Mouse (Mus musculus): ENCODE measurements around the gene Ptbp3.
A peak's percentile ranks its signal among the peaks of the same experiment; 100 is the strongest.

Gene Ptbp3

DNA sequence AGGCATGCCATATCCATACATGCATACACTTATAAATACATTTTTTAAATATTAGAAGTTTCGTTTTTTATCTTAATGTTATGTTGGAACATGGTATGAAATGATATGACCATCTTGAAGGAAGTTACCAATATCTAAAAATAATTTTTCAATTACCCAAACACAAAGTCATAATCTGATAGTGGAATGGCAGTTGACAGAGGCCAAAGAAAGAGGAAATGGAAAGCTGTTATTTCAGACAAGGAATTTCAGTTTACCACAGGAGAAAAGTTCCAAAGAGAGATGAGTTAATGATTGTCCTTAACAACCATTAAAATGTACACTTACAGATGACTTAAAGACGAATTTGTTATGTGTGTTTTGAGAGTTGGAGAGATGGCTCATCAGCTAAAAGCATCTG lies 41.4 kb downstream of the Ptbp3 start:
- DNase-seq (ENCODE audit: low read depth in 2 of 2, low spot score in 2 of 2): no peak

DNA sequence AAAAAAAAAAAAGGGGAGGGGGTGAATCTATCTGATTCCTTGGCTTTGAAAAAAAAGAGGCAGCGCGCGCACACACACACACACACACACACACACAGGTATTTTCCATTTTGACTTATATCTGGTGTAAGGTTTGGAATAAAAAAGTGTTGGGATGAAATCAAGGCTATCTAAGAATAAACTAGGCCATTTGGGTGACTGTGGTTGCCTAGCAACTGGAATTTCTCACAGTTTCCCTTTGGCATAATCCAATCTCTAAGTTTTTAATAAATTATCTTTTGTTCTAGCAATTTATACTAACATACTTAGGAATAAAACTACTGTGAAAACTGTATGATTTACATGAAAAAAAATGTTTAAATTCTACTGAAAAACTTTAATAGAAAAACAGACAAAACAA lies 42.5 kb downstream of the Ptbp3 start:
- no peak for DNase-seq (ENCODE audit: low read depth in 2 of 2, low spot score in 2 of 2)

DNA sequence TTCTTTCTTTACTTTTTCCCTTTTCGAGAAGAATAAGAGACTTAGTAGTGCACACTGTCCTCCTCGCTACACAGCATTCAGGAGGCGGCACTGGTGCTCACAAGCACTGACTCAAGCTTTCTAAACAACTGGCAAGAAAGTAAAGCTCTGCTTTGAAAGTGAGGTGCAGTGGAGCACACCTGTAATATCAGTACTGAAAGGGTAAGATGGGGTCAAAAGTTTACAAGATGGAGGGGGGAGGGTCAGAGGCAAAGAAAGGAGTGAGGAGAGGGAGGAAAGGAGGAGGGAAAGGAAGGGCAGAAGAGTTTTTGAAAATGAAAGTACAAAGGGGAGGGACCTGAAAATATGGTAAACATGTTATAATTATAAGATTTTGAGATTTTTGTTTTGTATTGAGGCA lies 43.7 kb downstream of the Ptbp3 start:
- DNase-seq (ENCODE audit: low read depth in 2 of 2, low spot score in 2 of 2): no peak

DNA sequence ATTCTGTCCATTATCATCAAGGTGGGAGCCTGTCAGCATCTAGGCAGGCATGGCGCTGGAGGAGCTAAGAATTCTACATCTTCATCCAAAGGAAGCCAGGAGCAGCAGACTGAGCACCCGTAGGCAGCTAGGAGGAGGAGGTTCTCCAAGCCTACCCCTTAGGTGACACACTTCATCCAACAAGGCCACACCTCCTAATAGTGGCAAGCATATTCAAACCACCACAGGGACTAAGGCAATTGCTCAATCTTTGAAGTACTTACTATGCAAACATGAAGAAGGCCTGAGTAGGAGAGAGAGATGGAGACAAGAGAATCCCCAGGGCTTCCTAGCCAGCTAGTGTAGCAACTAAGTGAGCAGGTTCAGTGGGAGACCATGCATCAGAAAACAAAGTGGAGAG lies 58.1 kb downstream of the Ptbp3 start:
- no peak for DNase-seq (ENCODE audit: low read depth in 2 of 2, low spot score in 2 of 2)

DNA sequence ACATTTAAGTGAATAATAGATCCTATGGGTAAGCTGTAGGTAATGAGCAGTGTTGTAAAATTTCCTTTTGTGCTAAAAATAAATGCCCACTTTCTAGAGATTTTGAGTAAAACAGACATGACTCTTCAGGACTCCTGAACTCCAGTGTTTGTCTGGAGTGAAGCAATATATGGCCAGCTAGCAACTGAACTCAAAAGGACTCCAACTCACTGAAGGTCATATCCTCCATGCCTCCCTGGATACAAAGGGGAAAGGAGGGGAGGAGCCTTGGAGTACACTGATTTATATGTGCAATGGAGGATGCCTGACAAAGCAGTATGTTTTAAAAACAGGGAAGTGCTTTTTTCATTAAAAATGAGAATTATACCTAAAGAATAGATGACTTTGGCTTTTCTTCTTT lies 77.9 kb downstream of the Ptbp3 start:
- no peak for DNase-seq (ENCODE audit: low read depth in 2 of 2, low spot score in 2 of 2)

DNA sequence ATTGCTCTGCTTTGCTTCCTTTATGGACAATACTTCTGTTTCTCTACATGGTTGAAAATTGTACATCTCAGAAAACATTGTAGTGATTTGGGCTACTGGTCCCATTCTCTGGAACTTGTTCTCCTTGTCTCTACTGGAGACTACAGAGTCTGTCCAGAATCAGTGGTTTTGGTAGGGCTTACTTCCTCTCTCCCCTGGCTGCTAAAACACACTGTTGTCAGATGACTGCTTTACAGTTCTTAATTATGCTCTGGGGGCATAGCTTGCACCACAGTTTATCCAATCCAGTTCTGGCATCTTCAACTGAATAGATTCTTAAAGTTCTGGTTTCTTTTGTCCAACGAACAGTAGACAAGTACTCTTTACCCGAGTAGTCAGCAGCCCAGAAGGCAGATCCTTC lies 83.7 kb downstream of the Ptbp3 start:
- no peak for DNase-seq (ENCODE audit: low read depth in 2 of 2, low spot score in 2 of 2)

DNA sequence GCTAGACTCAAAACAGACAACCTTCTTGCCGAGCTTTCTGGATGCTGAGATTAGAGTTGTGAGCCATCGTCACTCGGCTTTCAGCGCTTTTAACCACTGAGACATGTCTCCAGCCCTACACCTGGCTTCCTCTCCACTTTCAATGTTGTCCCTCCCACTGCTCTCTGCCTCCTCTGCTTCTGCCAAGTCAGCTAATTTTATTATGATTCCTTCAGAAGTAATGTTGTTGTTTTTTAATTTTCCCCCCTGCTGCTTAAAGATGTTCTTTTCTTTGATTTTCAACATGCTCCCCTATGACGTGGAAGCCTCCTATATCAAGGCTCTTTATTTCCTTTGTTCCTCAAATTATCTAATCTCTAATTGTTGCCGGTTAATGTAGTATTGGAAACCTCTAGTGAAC lies 84.5 kb downstream of the Ptbp3 start:
- DNase-seq (ENCODE audit: low read depth in 2 of 2, low spot score in 2 of 2): no peak

DNA sequence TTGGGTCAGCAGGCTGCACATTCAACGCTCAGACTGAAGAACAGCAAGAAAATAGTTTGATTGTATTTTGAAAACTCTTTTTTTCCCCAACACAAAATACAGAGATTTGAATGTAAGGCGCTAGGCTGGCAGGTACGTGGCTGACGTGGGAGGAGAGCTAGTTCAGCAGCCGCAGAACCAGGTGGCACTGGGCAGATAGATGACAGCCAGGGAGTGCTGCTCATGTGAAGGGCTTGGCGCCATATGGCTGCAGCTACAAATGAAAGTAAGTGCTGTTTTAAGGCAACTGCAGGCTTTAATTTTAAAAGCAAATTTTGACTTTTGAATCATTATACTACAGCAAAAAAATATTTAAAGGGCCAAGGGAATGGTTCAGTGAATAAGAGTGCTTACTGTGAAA lies 86.7 kb downstream of the Ptbp3 start:
- no peak for DNase-seq (ENCODE audit: low read depth in 2 of 2, low spot score in 2 of 2)

DNA sequence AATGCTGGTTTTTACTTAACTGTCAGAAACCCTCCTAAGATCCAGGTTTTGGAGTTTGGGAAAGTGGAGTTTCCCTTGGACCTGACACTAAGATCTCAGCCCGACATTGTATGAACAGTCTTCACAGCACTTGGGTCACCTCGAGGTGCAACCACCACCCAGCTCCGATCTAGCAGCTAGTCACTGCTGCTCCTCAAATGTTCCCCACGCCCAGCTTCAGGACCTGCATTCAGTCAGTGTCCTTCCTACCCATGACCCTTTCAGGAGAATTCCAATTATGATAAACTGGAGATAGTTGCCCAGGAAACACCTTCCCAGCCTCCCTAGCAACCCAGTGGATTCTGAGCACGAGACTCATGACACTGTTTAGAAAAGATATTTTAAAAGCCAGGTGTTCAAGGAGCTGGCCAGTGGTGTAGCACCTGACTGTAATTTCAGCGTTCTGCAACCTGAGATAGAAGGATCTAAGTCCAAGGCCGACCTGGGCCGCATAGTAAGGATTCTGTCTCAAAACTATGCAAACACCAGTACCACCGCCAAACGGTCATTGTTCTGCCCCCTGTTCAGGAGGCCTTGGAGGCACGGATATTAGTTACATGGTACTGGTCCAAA lies 87.9 kb downstream of the Ptbp3 start:
- no peak for DNase-seq (ENCODE audit: low read depth in 2 of 2, low spot score in 2 of 2)

DNA sequence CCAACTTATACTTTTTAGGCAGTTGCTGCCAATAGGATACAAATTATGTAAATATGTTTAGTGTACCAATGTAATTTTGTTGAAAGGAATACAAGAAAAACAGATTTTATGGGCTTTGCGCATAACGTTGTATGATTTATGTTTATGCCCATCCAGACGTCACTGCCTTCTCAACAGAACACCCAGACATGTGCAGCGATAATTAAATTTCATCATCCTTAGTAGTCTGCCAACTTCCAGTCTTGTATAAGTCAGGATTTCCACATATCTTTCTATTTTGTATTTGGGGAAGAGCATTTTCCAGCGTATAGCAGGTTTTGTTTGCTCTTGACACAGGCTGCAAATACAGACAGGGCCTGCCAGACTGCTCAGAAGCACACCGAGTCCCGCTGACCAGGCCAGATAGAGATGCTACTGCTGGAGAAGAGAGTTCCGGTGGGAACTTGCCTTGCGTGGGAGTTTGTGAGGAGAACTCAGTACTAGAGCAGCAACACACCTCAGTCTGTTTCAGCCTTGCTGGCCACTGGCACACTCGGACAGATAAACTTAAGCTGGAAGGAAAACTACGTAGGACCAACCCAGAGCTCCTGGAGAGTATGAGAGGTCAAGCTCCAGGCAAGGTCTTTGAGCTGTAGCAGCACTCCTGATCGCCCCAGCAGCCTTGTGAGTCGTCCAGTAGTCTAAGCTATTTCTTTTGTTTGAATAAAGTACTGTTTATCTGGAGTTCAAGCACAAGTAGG lies 89.8 kb downstream of the Ptbp3 start:
- no peak for DNase-seq (ENCODE audit: low read depth in 2 of 2, low spot score in 2 of 2)

DNA sequence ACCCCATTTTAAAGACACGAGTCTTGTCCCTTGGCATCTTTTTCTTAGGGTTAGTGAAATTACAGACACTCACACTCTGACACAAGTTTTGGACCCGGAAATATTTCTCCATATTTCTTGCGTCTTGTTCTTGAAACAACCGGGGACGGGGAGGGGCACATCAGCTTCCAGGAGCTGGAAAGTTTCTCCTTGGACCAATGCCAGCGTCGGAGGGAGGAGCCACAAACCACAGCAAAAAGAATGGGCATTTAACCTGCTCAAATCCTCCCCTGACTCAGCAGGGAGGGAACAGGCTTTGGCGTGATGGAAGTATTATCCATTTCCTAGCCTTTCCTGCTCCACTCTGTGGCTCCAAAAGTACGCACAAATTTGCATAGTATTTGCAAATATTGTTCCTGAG lies 91.2 kb downstream of the Ptbp3 start:
- DNase-seq (ENCODE audit: low read depth in 2 of 2, low spot score in 2 of 2): no peak

DNA sequence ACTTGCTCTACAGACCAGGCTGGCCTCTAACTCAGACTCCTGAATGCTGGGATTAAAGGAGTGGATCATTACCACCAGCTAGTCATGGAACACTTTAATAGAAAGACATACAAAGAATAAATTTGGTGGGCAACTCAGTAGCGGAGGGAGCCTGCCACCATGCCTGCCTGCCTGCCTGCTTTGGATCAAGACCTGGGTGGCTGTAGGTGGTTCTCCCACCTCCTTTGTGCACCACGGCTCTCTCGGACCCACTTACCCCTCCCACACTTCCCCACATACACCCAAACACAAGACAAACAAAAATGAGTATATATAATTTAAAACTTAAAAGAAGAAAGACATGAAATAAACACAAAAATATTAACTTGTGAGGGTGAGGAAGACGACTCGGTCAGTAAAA lies 92.1 kb downstream of the Ptbp3 start:
- no peak for DNase-seq (ENCODE audit: low read depth in 2 of 2, low spot score in 2 of 2)

DNA sequence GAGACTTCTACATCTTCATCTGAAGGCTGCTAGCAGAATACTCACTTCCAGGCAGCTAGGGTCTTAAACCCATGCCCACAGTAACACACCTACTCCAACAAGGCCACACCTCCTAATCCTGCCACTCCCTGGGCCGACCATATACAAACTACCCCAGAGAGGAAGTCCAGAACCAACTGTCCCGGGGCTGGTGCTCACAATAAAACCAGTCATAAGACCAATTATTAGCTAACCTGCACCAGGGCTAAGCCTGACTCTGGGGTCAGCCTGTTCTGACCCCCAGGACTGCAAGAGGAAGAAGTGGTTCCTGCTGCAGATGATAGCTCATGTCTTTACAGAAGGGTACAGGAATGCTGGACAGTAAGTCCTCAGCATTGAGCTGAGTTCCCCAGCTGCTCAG lies 93.7 kb downstream of the Ptbp3 start:
- no peak for DNase-seq (ENCODE audit: low read depth in 2 of 2, low spot score in 2 of 2)

DNA sequence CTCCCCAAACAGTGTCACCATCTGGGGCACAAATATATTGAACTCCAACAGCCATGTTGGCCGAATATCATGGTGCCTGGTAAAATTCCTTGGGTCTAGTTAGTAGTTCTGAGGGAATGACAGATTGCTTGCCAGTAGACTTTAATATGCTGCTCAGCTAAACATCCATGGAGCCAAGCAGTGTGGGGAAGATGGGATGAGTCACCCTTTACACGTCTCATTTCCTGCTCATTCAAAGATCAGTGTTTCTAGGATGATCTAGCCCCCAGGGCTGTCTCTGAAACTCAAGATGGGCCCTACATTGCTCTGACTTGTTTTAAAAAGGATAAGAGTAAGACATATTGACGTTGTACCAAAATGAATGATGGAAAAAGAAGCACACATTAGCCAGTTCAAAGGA lies 95.1 kb downstream of the Ptbp3 start:
- no peak for DNase-seq (ENCODE audit: low read depth in 2 of 2, low spot score in 2 of 2)

DNA sequence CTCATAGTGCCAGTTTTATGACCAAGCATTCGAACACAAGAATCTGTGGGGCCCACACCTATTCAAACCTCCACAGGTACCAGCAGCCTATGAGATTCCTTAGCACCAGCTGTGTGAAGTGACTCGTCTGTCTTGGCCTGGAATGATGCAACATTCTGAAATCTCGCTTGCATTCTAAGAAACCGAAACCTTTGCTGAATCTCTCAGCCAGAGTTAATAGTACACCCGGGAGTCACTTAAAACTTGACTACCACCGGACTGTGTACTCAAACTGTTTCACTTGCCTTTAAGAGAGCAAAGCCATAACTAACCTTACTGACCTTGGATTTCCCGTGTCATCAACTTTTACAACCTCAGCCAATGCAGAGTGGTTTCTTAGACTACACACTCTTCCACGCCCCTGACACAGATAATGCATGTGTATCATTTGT lies 96.6 kb downstream of the Ptbp3 start:
- DNase-seq (ENCODE audit: low read depth in 2 of 2, low spot score in 2 of 2): no peak

DNA sequence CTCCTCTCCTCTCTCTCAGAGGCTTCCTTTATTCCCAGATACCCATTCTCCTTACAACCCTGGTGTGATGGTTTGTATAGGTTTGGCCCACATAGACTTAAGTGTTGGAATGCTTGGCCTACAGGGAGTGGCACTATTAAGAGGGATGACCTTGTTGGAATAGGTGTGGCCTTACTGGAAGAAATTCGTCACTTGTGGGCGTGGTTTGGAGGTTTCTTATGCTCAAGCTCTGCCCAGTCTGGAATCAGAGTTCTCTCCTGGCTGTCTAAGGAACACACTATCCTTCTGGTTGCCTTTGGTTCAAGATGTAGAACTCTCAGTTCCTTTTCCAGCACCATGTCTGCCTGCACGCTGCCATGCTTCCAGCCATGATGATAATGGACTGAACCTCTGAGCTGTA lies 98.3 kb downstream of the Ptbp3 start:
- no peak for DNase-seq (ENCODE audit: low read depth in 2 of 2, low spot score in 2 of 2)

DNA sequence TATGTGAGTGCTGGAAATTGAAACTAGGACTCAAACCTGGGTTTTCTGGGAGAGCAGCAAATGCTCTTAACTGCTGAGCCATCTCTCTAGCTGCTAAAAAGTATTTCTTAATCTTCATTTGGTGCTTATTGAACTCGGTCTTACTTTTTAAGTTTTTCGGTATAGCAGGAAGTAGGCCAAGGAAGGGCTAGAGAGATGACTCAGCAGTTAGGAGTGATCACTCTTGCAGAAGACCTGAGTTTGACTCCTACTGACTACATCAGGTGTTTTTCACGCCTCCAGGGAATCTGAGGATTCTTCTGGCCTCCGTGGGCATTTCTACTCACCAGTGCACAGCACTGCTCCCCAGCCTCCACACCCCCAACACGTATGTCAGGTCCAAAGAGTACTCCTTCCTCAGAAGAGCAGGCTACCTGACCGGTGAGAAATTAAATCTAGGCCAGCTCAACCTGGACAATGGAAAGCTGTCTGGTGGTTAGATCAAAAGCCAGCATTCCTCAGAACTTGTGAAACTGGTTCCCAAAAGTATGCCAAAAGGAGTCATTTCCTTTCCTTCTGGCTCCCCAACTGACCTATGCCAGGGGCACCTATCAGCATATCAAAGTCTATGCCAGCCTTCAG lies 98.8 kb downstream of the Ptbp3 start:
- no peak for DNase-seq (ENCODE audit: low read depth in 2 of 2, low spot score in 2 of 2)

DNA sequence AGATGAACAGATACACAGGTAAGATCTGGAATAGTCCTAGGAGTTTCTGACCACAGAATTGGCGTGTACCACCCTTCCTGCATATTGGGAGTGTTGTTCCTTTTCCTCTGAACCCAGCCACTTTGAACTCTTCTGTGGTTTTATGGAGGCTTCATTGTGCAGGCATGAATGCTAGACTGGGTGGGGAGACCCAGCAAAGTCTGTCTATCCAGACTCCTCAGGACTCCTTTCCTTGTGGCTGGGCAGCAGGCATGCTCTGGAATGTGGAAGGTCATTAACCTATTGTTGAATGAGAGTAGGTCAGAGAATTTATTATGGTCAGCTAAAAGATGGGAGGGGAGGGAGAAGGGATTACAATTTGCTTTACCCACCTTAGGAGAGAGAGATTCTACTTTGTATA lies 101.9 kb downstream of the Ptbp3 start:
- no peak for DNase-seq (ENCODE audit: low read depth in 2 of 2, low spot score in 2 of 2)

DNA sequence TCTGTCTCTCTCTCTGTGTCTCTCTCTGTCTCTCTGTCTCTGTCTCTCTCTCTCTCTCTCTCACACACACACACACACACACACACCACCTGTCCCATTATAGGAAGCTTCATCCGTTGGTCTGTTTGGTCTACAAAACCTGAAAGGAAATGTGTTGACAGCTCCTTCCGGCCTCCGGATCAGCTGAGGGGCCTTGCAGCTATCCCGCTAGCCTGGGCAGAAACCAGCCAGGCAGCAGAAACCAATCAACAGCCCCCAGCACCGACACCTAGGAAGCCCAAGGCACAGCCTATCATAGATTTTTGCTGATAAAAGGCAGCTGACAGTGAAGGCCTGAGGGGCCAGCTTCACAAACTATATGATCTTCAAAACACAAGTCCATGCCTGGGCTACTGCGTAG lies 103.6 kb downstream of the Ptbp3 start:
- DNase-seq (ENCODE audit: low read depth in 2 of 2, low spot score in 2 of 2): peak in 1 of 2 experiments; percentile 6

DNA sequence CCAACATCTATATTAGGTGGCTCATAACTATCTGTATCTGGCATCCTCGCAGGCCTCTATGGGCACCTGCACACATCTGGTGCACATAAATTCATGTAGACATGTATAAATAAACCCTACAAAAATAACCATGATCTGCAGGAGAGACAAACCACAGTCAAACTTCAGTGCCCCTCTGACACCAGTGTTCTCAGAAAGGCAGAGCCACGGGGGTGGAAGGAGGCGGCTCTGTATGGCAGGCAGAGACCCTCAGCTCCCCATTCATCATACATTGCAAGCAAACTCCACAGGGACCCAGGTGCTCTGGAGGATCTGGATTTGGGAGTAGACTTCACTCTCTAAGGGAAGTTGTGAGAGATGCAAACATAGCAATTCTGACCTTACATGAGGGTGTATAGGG lies 104.2 kb downstream of the Ptbp3 start:
- DNase-seq (ENCODE audit: low read depth in 2 of 2, low spot score in 2 of 2): no peak

DNA sequence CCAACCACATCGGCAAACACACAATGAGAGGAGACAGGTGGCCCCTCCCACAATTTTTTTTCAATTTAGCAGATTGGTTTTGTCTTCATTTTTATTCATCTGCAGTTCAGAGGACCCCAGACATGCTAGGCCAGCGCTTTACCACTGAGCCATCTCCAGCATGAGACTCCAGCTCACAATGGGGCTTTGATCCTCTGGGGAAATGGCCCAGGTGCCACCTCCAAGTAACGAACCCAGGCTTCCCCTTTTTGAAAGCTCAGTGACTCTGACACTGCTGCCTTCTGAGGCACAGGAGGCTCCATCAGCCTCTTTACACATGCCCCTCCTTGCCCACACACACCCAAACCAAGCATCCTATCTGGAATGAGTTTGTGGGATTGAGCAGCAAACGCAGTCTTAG lies 105.1 kb downstream of the Ptbp3 start:
- no peak for DNase-seq (ENCODE audit: low read depth in 2 of 2, low spot score in 2 of 2)

DNA sequence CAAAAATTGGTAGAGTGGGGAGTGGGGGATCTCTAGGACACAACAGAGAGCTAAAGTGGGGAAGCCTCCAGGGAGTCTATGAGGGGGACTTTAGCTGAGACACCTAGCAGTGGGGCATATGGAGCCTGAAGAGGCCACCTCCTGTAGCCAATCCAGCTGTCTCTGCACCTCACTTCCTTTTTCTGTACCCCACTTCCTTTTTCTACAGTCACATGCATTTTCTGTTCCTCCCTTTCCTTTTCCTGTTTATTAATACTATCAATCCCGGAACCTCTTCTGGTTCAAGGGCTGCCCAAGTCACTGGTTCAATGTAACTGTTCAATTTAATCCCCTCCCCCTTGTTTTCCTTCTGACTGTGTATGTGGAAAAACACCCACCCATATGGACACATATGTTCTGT lies 107.9 kb downstream of the Ptbp3 start:
- no peak for DNase-seq (ENCODE audit: low read depth in 2 of 2, low spot score in 2 of 2)

DNA sequence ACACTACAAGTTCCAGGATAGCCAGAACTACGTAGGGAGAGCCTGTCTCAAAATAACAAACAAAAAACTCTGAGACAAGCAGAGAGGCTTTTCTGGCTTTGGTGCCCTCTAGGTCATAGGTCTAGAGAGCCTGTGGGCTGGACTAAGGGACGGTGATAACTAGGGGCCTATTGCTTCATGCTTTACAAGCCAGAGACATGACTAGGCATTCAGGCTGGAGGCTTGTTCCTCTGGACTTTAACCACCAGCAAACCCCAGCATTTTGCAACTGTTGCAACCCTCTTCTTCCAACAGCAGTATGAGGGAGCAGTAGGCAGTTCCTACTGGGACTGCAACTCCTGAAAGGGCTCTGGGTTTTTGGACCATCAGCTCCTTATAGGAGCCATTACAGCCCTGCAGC lies 109.2 kb downstream of the Ptbp3 start:
- DNase-seq (ENCODE audit: low read depth in 2 of 2, low spot score in 2 of 2): no peak

All from CD8-positive naive resting alpha-beta T cell, adult 2 months (primary cell).